Mouse (Mus musculus) limb, embryonic 10.5 days (tissue): ENCODE results near the gene Myo16. TPM values are rescaled to one million over a fixed set of nuclear protein-coding genes. Genes with fewer than 3 reads are reported as not detected.
A peak's percentile ranks its signal among the peaks of the same experiment; 100 is the strongest.

Experiments
- DNase-seq: peaks from one replicate; pipeline ENCODE4 v3.0.0-alpha.2; 2017; ENCODE audit warnings: low spot score
- H3K27ac ChIP-seq: fragments of 300-500 bp; sonication (generic); 2 replicates; pipeline ENCODE4 v1.5.1; 2016; ENCODE audit warnings: mild to moderate bottlenecking
- H3K27me3 ChIP-seq: fragments of 300-500 bp; sonication (generic); 2 replicates; pipeline ENCODE4 v1.6.1; 2016; ENCODE audit warnings: low read depth, mild to moderate bottlenecking; ENCODE audit not compliant: poor library complexity, severe bottlenecking
- H3K36me3 ChIP-seq: fragments of 300-500 bp; sonication (generic); 2 replicates; pipeline ENCODE4 v1.6.1; 2016; ENCODE audit warnings: mild to moderate bottlenecking, moderate library complexity
- H3K4me1 ChIP-seq: fragments of 300-500 bp; sonication (generic); 2 replicates; pipeline ENCODE4 v1.6.1; 2016
- H3K4me3 ChIP-seq: fragments of 300-500 bp; sonication (generic); 2 replicates; pipeline ENCODE4 v1.5.1; 2016; ENCODE audit warnings: mild to moderate bottlenecking, moderate library complexity
- H3K9me3 ChIP-seq: fragments of 300-500 bp; sonication (generic); replicated peaks from 2 replicates; pipeline ENCODE4 v1.6.1; 2016; ENCODE audit warnings: mild to moderate bottlenecking
- WGBS: fragments of 180-500 bp; shearing (Covaris S2); methylation state at CpG from one replicate; pipeline ENCODE4 v1.1.7; 2016; 5-methylcytosine and 5-hydroxymethylcytosine counted together
- polyA plus RNA-seq: library from polyadenylated mRNA; unstranded; fragments of >200 nt; fragmentation: Nextera tagmentation; extraction: Ambion mirVana; gene quantifications from 2 replicates; pipeline ENCODE4 v1.2.1, GENCODE M21; 2016

Gene Myo16
- polyA plus RNA-seq, 1 experiment from 2014 or later: 0.20 TPM

DNA sequence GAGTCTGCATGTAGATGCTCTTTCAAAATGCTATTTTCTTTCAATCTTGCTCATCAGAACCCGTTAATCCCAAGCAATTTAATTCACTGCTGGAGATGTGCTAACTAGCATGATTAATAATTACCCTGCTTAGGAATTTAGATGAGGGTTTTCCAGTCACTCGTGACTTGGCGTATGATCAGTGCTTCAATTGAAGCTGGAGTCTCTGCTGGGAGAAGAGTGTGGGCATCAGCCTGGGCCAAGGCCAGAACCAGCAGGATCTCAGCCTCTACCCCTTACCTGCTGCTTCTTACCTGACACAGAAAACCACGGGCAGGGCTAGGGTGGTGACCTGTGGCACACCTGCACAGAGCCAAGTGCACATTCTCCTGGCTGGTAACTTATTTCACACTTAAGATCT, 257.8 kb downstream of the Myo16 start:
- no peak for DNase-seq
- Histone ChIP-seq H3K27ac (no peak overlapping the region), H3K4me3 (no peak overlapping the region), H3K4me1 (0 out of 2 replicates have a peak, but pooled peaks cover 4% of the 10 kb centered on the region), H3K9me3 (no peaks in the 10 kb centered on the region), H3K27me3 (no peaks in the 10 kb centered on the region), H3K36me3 (no peaks in the 10 kb centered on the region)
- 86% methylated on average over 4 of the region's 4 CpGs for WGBS

DNA sequence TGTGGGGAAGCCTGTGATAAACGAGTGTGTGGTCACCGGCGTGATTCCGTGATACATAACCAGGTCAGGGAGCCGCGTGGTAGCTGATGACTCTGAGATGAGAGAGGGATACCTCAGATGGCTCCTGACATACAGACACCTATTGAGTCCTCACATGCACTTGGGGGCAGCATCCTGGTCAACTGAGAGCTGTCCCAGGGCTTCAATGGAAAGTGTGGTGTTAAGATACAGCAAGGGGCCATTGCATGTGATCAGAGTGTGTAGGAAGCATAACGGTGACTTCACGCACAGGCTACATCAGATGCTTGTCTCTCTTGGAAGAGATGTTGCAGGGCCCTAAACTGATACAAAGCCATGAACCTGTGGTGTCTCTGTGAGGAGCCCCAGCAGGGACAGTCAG, 260.2 kb downstream of the Myo16 start:
- WGBS: 92% methylated on average over 8 of the region's 8 CpGs
- no peak for DNase-seq

GRCm38 (mm10) chr8:10414684-10415212, 261.0 kb downstream of the Myo16 start:
- peak; percentile 86 for DNase-seq
- Histone ChIP-seq H3K36me3 (no peaks in the 10 kb centered on the region), H3K4me3 (no peak overlapping the region), H3K27ac (no peak overlapping the region), H3K4me1 (0 out of 2 replicates have a peak, but pooled peaks cover 4% of the 10 kb centered on the region), H3K9me3 (no peaks in the 10 kb centered on the region), H3K27me3 (no peaks in the 10 kb centered on the region)
- 27% methylated on average over 6 of the region's 6 CpGs for WGBS

More for the DNA sequence above, 260.2 kb downstream of the Myo16 start:
- no peak overlapping the region for H3K27ac ChIP-seq
- no peak overlapping the region for H3K4me3 ChIP-seq
- no peaks in the 10 kb centered on the region for H3K27me3 ChIP-seq
- H3K4me1 ChIP-seq: 0 out of 2 replicates have a peak, but pooled peaks cover 4% of the 10 kb centered on the region
- H3K9me3 ChIP-seq: no peaks in the 10 kb centered on the region
- H3K36me3 ChIP-seq: no peaks in the 10 kb centered on the region

- Histone ChIP-seq H3K4me1 (0 out of 2 replicates have a peak, but pooled peaks cover 4% of the 10 kb centered on the region), H3K27me3 (no peaks in the 10 kb centered on the region), H3K27ac (no peak overlapping the region), H3K36me3 (no peaks in the 10 kb centered on the region), H3K9me3 (no peaks in the 10 kb centered on the region), H3K4me3 (no peak overlapping the region)
- WGBS: 37% methylated on average over 7 of the region's 7 CpGs
- no peak for DNase-seq
Measured at GRCm38 (mm10) chr8:10415288-10415687, 261.6 kb downstream of the Myo16 start.

- no peak overlapping the region for H3K27ac ChIP-seq
- DNase-seq: no peak
- 86% methylated on average over 9 of the region's 9 CpGs for WGBS
Measured at GRCm38 (mm10) chr8:10415885-10416284, 262.2 kb downstream of the Myo16 start.

DNA sequence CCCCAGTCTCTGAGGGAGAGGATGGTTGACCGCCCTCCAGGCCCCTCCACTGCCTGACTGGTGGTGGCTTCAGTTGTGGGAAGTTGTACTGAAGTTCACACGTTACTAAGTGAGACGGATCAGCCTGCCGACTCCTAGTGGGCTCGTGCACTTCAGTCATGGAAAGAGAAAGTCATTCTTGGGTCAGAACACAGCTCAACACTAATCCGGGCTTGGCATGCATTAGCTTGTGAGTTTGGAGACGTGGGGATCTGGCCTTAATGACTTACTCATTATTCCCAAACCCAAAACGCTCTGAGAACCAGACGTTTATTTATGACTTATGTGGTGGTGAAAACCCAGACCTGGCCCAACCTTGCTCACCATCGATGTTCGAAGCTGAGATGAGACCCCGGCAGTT, 263.1 kb downstream of the Myo16 start:
- 75% methylated on average over 12 of the region's 12 CpGs for WGBS
- H3K27ac ChIP-seq: no peak overlapping the region
- no peaks in the 10 kb centered on the region for H3K9me3 ChIP-seq
- H3K36me3 ChIP-seq: no peaks in the 10 kb centered on the region
- H3K27me3 ChIP-seq: no peaks in the 10 kb centered on the region
- H3K4me1 ChIP-seq: 0 out of 2 replicates have a peak, but pooled peaks cover 4% of the 10 kb centered on the region
- no peak for DNase-seq
- H3K4me3 ChIP-seq: no peak overlapping the region

More at GRCm38 (mm10) chr8:10415885-10416284, 262.2 kb downstream of the Myo16 start:
- Histone ChIP-seq H3K4me1 (0 out of 2 replicates have a peak, but pooled peaks cover 4% of the 10 kb centered on the region), H3K36me3 (no peaks in the 10 kb centered on the region), H3K4me3 (no peak overlapping the region), H3K27me3 (no peaks in the 10 kb centered on the region), H3K9me3 (no peaks in the 10 kb centered on the region)

DNA sequence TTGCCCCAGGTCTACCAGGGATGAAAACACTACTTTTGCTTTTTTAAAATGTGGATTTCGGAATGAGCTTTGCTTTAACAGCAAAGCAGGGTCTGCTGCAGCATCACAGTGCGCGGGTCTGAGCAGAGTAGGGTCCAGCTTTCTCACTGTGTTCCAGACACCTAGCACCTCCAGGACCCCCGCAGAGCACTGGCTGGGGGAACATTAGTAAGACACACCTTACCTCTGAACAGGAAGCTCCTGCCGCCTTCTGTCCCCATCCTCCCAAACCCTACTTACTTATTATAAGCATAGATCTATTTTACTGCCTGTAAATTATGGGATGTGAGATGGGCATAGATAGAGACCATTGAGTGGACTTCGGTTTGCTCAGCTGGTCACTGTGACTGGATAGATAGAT, 263.6 kb downstream of the Myo16 start:
- H3K4me1 ChIP-seq: 0 out of 2 replicates have a peak, but pooled peaks cover 4% of the 10 kb centered on the region

DNA sequence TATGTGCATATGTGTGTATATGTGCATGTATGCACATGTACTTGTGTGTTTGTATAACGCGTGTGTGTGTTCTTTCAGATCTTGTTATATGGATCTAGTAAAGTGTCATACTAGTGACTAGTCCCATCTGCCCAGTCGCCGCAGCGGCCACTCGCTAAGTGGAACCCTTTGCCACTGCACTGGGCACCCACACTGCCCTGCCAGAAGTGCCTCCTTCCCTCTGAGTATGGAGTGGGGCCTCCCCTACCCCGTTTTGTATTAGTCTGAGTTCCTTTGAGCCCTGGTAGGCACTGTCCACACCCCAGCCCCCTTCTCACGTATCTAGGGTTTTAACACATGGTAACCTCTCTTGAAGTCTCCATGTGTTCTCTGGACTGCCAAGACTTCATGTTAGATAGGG, 264.3 kb downstream of the Myo16 start:
- no peak for DNase-seq
- WGBS: 89% methylated on average over 8 of the region's 8 CpGs
- Histone ChIP-seq H3K4me3 (no peak overlapping the region), H3K4me1 (0 out of 2 replicates have a peak, but pooled peaks cover 4% of the 10 kb centered on the region), H3K36me3 (no peaks in the 10 kb centered on the region), H3K27me3 (no peaks in the 10 kb centered on the region), H3K27ac (no peak overlapping the region), H3K9me3 (no peaks in the 10 kb centered on the region)

More for the DNA sequence above, 263.6 kb downstream of the Myo16 start:
- no peak for DNase-seq
- no peaks in the 10 kb centered on the region for H3K36me3 ChIP-seq
- H3K9me3 ChIP-seq: no peaks in the 10 kb centered on the region
- no peak overlapping the region for H3K27ac ChIP-seq
- no peak overlapping the region for H3K4me3 ChIP-seq
- H3K27me3 ChIP-seq: no peaks in the 10 kb centered on the region
- 92% methylated on average over 6 of the region's 6 CpGs for WGBS

DNA sequence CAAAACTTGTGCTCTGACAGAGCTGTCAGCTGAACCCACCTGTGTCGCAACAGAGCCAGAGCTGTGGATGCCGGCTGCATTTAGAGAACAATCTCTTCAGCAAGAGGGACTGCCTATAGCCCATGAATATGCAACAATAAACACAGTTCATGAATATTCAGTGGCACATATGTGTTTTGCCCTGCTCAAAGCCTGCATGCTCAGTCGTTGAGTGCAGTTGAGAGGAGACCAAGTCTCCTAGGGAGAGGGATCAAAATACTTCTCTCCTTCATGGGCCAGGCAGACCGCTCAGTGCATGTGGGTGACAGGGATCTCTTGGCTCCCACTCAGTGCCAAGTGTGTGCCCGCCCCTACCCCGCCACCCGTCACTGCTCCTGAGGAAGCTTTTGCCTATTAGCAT, 265.3 kb downstream of the Myo16 start:
- no peaks in the 10 kb centered on the region for H3K27me3 ChIP-seq
- no peak for DNase-seq
- H3K36me3 ChIP-seq: no peaks in the 10 kb centered on the region
- H3K27ac ChIP-seq: no peak overlapping the region
- H3K9me3 ChIP-seq: no peaks in the 10 kb centered on the region
- H3K4me3 ChIP-seq: no peak overlapping the region
- 85% methylated on average over 7 of the region's 7 CpGs for WGBS
- H3K4me1 ChIP-seq: 0 out of 2 replicates have a peak, but pooled peaks cover 4% of the 10 kb centered on the region

- no peaks in the 10 kb centered on the region for H3K9me3 ChIP-seq
- 81% methylated on average over 4 of the region's 4 CpGs for WGBS
- no peak for DNase-seq
Measured at GRCm38 (mm10) chr8:10419726-10420125, 266.0 kb downstream of the Myo16 start.

GRCm38 (mm10) chr8:10420551-10420950, 266.8 kb downstream of the Myo16 start:
- no peak overlapping the region for H3K4me3 ChIP-seq
- H3K27ac ChIP-seq: no peak overlapping the region
- H3K27me3 ChIP-seq: no peaks in the 10 kb centered on the region
- no peak for DNase-seq
- no peaks in the 10 kb centered on the region for H3K9me3 ChIP-seq
- H3K4me1 ChIP-seq: no peaks in the 10 kb centered on the region
- no peaks in the 10 kb centered on the region for H3K36me3 ChIP-seq
- WGBS: 79% methylated on average over 6 of the region's 6 CpGs

More at GRCm38 (mm10) chr8:10419726-10420125, 266.0 kb downstream of the Myo16 start:
- Histone ChIP-seq H3K36me3 (no peaks in the 10 kb centered on the region), H3K4me1 (0 out of 2 replicates have a peak, but pooled peaks cover 4% of the 10 kb centered on the region), H3K27me3 (no peaks in the 10 kb centered on the region), H3K27ac (no peak overlapping the region), H3K4me3 (no peak overlapping the region)

DNA sequence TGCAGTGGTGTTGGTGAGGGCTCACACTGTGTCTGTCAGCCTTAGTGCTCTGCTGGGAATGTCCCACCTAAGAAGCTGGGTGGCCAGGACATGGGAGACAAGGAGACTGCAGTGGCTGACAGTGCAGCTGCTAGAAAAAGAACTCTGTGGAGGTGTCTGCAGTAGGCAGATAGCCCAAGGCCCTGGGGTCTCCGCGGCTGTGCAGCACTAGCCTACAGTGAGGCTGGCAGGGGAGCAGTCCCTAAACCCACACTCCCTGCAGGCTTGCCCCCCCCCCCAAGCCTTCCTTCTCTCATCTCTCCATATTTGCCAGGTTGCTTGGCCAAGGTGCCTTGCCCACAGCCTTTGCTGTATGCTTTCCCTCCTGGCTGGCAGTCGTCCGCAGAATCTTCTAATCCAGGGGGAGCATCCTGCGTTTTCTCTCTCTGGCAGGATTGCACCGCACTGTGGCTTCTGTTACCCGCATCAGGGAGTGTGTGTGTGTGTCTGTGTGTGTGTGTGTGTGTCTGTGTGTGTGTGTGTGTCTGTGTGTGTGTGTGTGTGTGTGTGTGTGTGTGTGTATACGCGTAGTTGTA, 267.9 kb downstream of the Myo16 start:
- Histone ChIP-seq H3K4me3 (no peak overlapping the region), H3K27ac (no peak overlapping the region), H3K9me3 (no peaks in the 10 kb centered on the region), H3K4me1 (no peaks in the 10 kb centered on the region), H3K27me3 (no peaks in the 10 kb centered on the region), H3K36me3 (no peaks in the 10 kb centered on the region)
- DNase-seq: no peak
- 92% methylated on average over 9 of the region's 9 CpGs for WGBS

GRCm38 (mm10) chr8:10435492-10435891, 281.8 kb downstream of the Myo16 start:
- WGBS: 93% methylated on average over 8 of the region's 8 CpGs
- Histone ChIP-seq H3K4me3 (no peak overlapping the region), H3K27me3 (no peaks in the 10 kb centered on the region; the same call in 1 of the 2 replicates)

More at GRCm38 (mm10) chr8:10435492-10435891, 281.8 kb downstream of the Myo16 start:
- Histone ChIP-seq H3K27ac (no peak overlapping the region), H3K36me3 (no peaks in the 10 kb centered on the region), H3K4me1 (peaks cover 18% of the 10 kb centered on the region), H3K9me3 (no peaks in the 10 kb centered on the region)
- DNase-seq: no peak
